Mouse (Mus musculus): ENCODE measurements around the gene Lrrc58. TPM values are rescaled to one million over a fixed set of nuclear protein-coding genes. Genes with fewer than 3 reads are reported as not detected.

The Lrrc58 gene
- polyA plus RNA-seq, 1 experiment from 2014 or later, result 41.8 TPM

DNA sequence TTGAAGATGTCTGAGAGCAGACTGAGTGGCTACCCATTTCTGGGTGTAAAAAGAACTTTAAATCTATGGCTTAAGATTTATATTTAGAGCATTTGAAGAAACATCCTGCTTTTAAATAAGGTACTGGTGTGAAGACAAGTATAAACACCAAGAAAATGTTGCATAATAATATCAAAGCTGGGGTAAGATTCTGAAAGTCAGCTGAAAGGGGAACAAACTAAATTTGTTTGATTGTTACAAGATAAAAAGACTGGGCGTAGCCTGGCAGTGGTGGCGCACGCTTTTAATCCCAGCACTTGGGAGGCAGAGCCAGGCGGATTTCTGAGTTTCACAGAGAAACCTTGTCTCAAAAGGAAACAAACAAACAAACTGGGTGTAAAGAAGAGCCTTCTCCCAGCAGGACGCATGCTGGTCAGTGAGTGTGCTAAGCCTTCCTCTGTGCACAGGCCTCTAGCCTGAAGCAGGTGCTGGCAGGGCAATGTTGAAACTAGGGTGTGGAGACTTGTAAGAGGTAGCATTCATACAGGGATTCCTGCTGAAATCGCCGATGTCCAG, 10.8 kb downstream of the Lrrc58 start:
- no peak overlapping the region for H3K9ac ChIP-seq (ENCODE audit: low read length)
- no peak overlapping the region for H3K4me3 ChIP-seq (replicated peaks; ENCODE audit: low read length)
- ATAC-seq (ENCODE audit: insufficient read depth, low FRiP score), result no peak
- H3K4me2 ChIP-seq (ENCODE audit: low read depth, low read length), result no peak overlapping the region
- 87% methylated on average over 7 of the region's 7 CpGs for WGBS
- H3K27ac ChIP-seq (ENCODE audit: low read length), result no peak overlapping the region
- H3K9me3 ChIP-seq (replicated peaks; ENCODE audit: control insufficient read depth, low read length), result no peaks in the 10 kb centered on the region
- H3K4me1 ChIP-seq (ENCODE audit: control insufficient read depth, insufficient read depth, low read length), result no peaks in the 10 kb centered on the region
- peaks cover 20% of the 10 kb centered on the region for H3K36me3 ChIP-seq (ENCODE audit: control insufficient read depth, insufficient read depth, low read length)
- H3K27me3 ChIP-seq (ENCODE audit: control insufficient read depth, insufficient read depth, low read length), result no peaks in the 10 kb centered on the region

DNA sequence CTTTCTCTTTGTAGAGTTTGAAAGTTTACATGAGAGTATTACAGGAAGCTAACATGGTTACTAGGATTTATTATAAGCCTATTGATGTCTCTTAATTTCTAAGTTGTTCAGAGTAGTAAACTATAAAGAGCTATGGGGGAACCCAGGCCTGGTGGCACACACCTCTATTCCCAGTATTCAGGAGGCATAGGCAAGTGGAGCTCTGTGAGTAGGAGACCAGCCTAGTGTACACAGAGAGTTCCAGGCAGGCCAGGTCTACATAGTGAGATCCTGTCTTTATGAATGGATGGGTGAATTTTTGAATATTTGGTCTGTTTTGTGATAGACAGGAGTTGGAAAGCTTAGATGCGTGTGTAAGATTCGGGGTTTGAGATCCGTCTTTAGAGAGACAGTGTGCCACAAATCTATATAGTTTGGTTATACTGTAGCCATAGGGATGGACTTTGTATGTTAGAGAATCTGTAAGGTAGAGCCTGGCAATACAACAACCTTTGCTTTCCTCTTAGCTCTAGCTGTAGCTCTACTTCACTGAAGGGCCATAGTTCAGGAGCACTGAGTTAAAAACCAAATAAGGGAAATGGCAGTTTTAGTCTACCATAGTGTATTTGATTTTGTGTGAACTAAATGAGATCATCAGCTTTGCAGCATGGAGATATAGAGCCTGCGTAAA, 11.7 kb downstream of the Lrrc58 start:
- Histone ChIP-seq H3K4me2 (ENCODE audit: low read depth, low read length) (no peak overlapping the region), H3K27me3 (ENCODE audit: control insufficient read depth, insufficient read depth, low read length) (no peaks in the 10 kb centered on the region), H3K36me3 (ENCODE audit: control insufficient read depth, insufficient read depth, low read length) (peaks cover 23% of the 10 kb centered on the region), H3K27ac (ENCODE audit: low read length) (no peak overlapping the region), H3K9ac (ENCODE audit: low read length) (no peak overlapping the region), H3K4me1 (ENCODE audit: control insufficient read depth, insufficient read depth, low read length) (no peaks in the 10 kb centered on the region), H3K4me3 (replicated peaks; ENCODE audit: low read length) (no peak overlapping the region), H3K9me3 (replicated peaks; ENCODE audit: control insufficient read depth, low read length) (no peaks in the 10 kb centered on the region)
- ATAC-seq (ENCODE audit: insufficient read depth, low FRiP score), result no peak
- WGBS, result 92% methylated on average over 4 of the region's 4 CpGs

DNA sequence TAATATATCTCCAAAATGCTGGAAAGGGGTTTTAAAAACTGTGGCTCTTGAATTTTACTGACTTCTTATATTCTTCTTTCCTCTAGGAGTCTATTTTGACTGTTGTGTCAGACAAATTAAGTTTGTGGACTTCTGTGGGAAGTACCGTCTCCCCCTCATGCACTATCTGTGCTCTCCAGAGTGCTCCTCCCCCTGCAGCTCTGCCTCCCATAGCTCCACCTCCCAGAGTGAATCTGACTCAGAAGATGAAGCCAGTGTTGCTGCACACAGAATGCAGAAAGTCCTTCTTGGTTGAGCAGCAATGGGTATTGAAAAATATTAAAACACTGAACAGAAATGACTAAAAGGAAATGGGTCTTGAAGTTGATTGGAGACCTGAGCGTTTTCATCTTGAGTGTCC, 13.0 kb downstream of the Lrrc58 start:
- Histone ChIP-seq H3K9ac (ENCODE audit: low read length) (no peak overlapping the region), H3K4me3 (replicated peaks; ENCODE audit: low read length) (no peak overlapping the region), H3K4me2 (ENCODE audit: low read depth, low read length) (no peak overlapping the region), H3K4me1 (ENCODE audit: control insufficient read depth, insufficient read depth, low read length) (no peaks in the 10 kb centered on the region), H3K27me3 (ENCODE audit: control insufficient read depth, insufficient read depth, low read length) (no peaks in the 10 kb centered on the region), H3K27ac (ENCODE audit: low read length) (no peak overlapping the region), H3K36me3 (ENCODE audit: control insufficient read depth, insufficient read depth, low read length) (peaks cover 23% of the 10 kb centered on the region), H3K9me3 (replicated peaks; ENCODE audit: control insufficient read depth, low read length) (no peaks in the 10 kb centered on the region)
- WGBS, result 76% methylated on average over 2 of the region's 2 CpGs
- ATAC-seq (ENCODE audit: insufficient read depth, low FRiP score), result no peak

DNA sequence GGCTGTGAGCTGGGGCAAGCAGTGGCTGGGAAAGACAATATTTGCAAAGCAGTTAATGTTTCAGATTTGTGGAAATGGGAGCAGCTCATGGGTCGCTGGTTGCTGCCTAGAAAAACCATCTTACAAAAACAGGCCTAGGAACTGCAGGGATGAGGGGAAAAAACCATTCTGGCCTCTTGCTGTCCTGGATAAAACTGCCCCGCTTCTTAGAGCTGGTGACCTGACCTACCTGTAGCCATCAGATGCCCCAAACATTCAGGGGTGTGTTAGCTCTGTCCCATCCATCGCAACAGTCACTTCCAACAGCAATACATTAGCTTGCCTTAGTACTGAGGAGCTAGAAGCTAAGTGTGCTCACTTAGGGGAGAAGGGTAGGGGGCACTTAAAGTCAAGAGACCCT, 20.8 kb downstream of the Lrrc58 start:
- no peak overlapping the region for H3K27ac ChIP-seq (ENCODE audit: low read length)
- H3K9ac ChIP-seq (ENCODE audit: low read length), result no peak overlapping the region
- H3K4me1 ChIP-seq (ENCODE audit: control insufficient read depth, insufficient read depth, low read length), result peaks cover 6% of the 10 kb centered on the region; the same call in 1 of the 2 replicates
- peaks cover 3% of the 10 kb centered on the region; the same call in 1 of the 2 replicates for H3K36me3 ChIP-seq (ENCODE audit: control insufficient read depth, insufficient read depth, low read length)
- H3K4me2 ChIP-seq (ENCODE audit: low read depth, low read length), result no peak overlapping the region
- WGBS, result 82% methylated on average over 3 of the region's 3 CpGs
- no peaks in the 10 kb centered on the region for H3K27me3 ChIP-seq (ENCODE audit: control insufficient read depth, insufficient read depth, low read length)
- no peaks in the 10 kb centered on the region for H3K9me3 ChIP-seq (replicated peaks; ENCODE audit: control insufficient read depth, low read length)
- H3K4me3 ChIP-seq (replicated peaks; ENCODE audit: low read length), result no peak overlapping the region
- no peak for ATAC-seq (ENCODE audit: insufficient read depth, low FRiP score)

DNA sequence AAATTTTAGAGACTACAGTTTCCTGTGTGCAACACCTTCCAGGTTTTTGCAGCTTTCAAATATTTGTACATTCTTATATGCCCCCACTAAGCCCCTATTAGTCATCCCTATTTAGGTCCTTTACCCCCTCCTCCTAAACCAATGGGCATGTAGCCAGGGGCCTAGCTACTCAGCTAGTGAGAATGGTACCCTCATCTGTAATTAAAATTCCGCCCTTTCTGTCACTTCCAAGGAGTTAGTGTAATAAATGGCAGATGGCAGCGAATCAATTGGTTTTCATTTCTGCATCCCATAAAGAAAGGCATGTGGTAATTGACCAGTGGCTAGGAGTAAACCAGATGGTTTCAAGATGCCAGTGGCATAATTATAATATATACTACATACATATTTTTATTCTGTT, 24.5 kb downstream of the Lrrc58 start:
- H3K4me2 ChIP-seq (ENCODE audit: low read depth, low read length), result no peak overlapping the region
- 55% methylated on average over 2 of the region's 2 CpGs for WGBS

DNA sequence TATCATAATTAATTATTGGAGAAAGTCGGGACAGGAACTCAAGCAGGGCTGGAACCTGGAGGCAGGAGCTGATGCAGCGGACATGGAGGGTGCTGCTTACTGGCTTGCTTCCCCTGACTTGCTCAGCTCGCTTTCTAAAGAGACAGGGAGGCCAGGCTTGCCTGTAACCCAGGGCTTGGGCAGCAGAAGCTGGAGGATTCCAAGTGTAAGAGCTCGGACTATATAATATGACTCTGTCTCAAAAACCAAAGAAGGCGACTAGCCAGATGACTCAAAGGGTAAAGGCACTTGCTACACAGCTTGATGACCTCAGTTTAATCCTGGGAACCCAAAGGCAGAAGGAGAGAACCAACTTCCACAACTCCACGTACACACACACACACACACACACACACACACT, 25.2 kb downstream of the Lrrc58 start:
- H3K9ac ChIP-seq (ENCODE audit: low read length), result no peak overlapping the region
- H3K9me3 ChIP-seq (replicated peaks; ENCODE audit: control insufficient read depth, low read length), result no peaks in the 10 kb centered on the region
- peaks cover 6% of the 10 kb centered on the region; the same call in 1 of the 2 replicates for H3K4me1 ChIP-seq (ENCODE audit: control insufficient read depth, insufficient read depth, low read length)
- WGBS, result 48% methylated on average over 6 of the region's 6 CpGs
- no peak overlapping the region for H3K4me3 ChIP-seq (replicated peaks; ENCODE audit: low read length)
- H3K27ac ChIP-seq (ENCODE audit: low read length), result peak overlapping the region; percentile 27; the same call in 1 of the 2 replicates
- ATAC-seq (ENCODE audit: insufficient read depth, low FRiP score), result no peak
- H3K36me3 ChIP-seq (ENCODE audit: control insufficient read depth, insufficient read depth, low read length), result no peaks in the 10 kb centered on the region
- no peak overlapping the region for H3K4me2 ChIP-seq (ENCODE audit: low read depth, low read length)
- H3K27me3 ChIP-seq (ENCODE audit: control insufficient read depth, insufficient read depth, low read length), result no peaks in the 10 kb centered on the region

More for the DNA sequence above, 24.5 kb downstream of the Lrrc58 start:
- H3K36me3 ChIP-seq (ENCODE audit: control insufficient read depth, insufficient read depth, low read length), result no peaks in the 10 kb centered on the region
- peaks cover 6% of the 10 kb centered on the region; the same call in 1 of the 2 replicates for H3K4me1 ChIP-seq (ENCODE audit: control insufficient read depth, insufficient read depth, low read length)
- no peak overlapping the region for H3K27ac ChIP-seq (ENCODE audit: low read length)
- H3K9me3 ChIP-seq (replicated peaks; ENCODE audit: control insufficient read depth, low read length), result no peaks in the 10 kb centered on the region
- no peak overlapping the region for H3K4me3 ChIP-seq (replicated peaks; ENCODE audit: low read length)
- no peak overlapping the region for H3K9ac ChIP-seq (ENCODE audit: low read length)
- no peaks in the 10 kb centered on the region for H3K27me3 ChIP-seq (ENCODE audit: control insufficient read depth, insufficient read depth, low read length)
- no peak for ATAC-seq (ENCODE audit: insufficient read depth, low FRiP score)

DNA sequence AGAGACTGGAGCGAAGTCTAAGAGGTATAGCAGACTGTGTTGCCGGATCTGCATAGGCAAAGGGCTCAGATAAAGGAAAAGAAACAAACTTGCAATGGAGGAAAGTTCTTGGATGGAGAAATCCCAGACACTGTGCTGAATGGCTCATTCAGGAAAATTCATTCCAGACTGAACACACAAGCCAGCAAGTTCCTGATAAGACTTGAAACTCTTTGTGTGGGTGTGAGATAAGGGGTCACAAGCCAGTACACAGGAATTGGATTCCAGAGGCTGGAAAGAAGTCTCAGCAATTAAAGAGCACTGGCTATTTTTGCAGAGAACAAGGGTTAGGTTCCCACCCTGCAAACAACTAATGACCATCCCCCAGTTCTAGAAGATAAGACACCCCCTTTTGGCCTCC, 25.8 kb downstream of the Lrrc58 start:
- no peaks in the 10 kb centered on the region for H3K9me3 ChIP-seq (replicated peaks; ENCODE audit: control insufficient read depth, low read length)
- H3K4me3 ChIP-seq (replicated peaks; ENCODE audit: low read length), result no peak overlapping the region
- no peak overlapping the region for H3K27ac ChIP-seq (ENCODE audit: low read length)
- ATAC-seq (ENCODE audit: insufficient read depth, low FRiP score), result peak; percentile 53; the same call in 1 of the 2 replicates
- no peaks in the 10 kb centered on the region for H3K27me3 ChIP-seq (ENCODE audit: control insufficient read depth, insufficient read depth, low read length)
- WGBS, result 73% methylated on average over 2 of the region's 2 CpGs
- peaks cover 6% of the 10 kb centered on the region; the same call in 1 of the 2 replicates for H3K4me1 ChIP-seq (ENCODE audit: control insufficient read depth, insufficient read depth, low read length)
- H3K9ac ChIP-seq (ENCODE audit: low read length), result no peak overlapping the region
- no peak overlapping the region for H3K4me2 ChIP-seq (ENCODE audit: low read depth, low read length)
- no peaks in the 10 kb centered on the region for H3K36me3 ChIP-seq (ENCODE audit: control insufficient read depth, insufficient read depth, low read length)

DNA sequence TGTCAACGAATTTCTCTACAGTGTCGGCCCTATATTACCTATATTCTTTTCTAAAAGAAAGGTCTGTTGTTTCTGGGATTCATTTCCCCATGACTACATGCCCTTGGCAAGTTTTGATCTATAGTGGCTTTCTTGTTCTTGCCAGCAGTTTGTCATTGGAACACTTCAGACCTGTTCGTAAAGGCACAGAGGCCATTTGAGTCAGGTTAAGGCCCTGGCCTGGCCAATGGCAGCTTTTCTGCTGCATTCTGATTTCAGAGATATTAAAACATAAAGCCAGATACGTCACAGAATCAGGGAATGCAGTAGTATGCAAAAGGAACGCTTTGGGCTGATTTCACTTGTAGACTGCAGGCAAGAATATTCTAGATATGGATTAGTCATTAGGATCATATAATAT, 30.6 kb downstream of the Lrrc58 start:
- no peak for ATAC-seq (ENCODE audit: insufficient read depth, low FRiP score)
- no peaks in the 10 kb centered on the region for H3K36me3 ChIP-seq (ENCODE audit: control insufficient read depth, insufficient read depth, low read length)
- no peak overlapping the region for H3K4me3 ChIP-seq (replicated peaks; ENCODE audit: low read length)
- no peaks in the 10 kb centered on the region for H3K9me3 ChIP-seq (replicated peaks; ENCODE audit: control insufficient read depth, low read length)
- no peaks in the 10 kb centered on the region for H3K27me3 ChIP-seq (ENCODE audit: control insufficient read depth, insufficient read depth, low read length)
- no peak overlapping the region for H3K27ac ChIP-seq (ENCODE audit: low read length)
- no peak overlapping the region for H3K9ac ChIP-seq (ENCODE audit: low read length)
- H3K4me1 ChIP-seq (ENCODE audit: control insufficient read depth, insufficient read depth, low read length), result peaks cover 3% of the 10 kb centered on the region; the same call in 1 of the 2 replicates
- 76% methylated on average over 5 of the region's 5 CpGs for WGBS
- H3K4me2 ChIP-seq (ENCODE audit: low read depth, low read length), result no peak overlapping the region

DNA sequence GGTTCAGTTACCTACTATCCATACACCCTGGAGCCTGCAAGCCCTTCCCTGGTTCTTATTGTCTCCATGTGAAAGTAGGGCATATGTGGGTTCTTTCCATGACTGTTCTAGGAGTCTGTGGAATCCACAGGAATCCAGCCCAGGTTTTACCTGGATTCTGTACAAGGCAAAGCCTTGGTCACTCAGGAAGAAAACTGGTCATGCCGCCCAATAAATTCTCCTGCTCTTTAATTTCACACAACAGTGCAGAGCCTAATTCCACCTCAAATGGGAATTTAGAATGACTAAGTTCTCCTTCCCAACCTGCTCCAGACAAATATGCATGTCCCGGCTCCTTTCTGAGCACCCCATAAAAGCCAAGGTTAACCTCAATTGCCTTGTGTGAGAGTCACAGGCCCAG, 31.2 kb downstream of the Lrrc58 start:
- H3K36me3 ChIP-seq (ENCODE audit: control insufficient read depth, insufficient read depth, low read length), result no peaks in the 10 kb centered on the region
- peaks cover 3% of the 10 kb centered on the region; the same call in 1 of the 2 replicates for H3K4me1 ChIP-seq (ENCODE audit: control insufficient read depth, insufficient read depth, low read length)
- no peaks in the 10 kb centered on the region for H3K27me3 ChIP-seq (ENCODE audit: control insufficient read depth, insufficient read depth, low read length)
- H3K9me3 ChIP-seq (replicated peaks; ENCODE audit: control insufficient read depth, low read length), result no peaks in the 10 kb centered on the region
- ATAC-seq (ENCODE audit: insufficient read depth, low FRiP score), result no peak
- H3K27ac ChIP-seq (ENCODE audit: low read length), result no peak overlapping the region
- H3K4me3 ChIP-seq (replicated peaks; ENCODE audit: low read length), result no peak overlapping the region
- H3K9ac ChIP-seq (ENCODE audit: low read length), result no peak overlapping the region
- 41% methylated on average over 2 of the region's 2 CpGs for WGBS
- no peak overlapping the region for H3K4me2 ChIP-seq (ENCODE audit: low read depth, low read length)
